Mouse (Mus musculus) hindbrain, embryonic 12.5 days (tissue): ENCODE measurements at regions not wholly inside any gene's neighbourhood (a gene's known extent, or its start where the extent isn't known, plus 50 kb on each side); places are given as distances from the start of the nearest gene placed in this dataset.

Source experiments
- ATAC-seq: fragments of 200-750 bp; cut with Nextera tagmentation; 2 replicates; pipeline ENCODE4 v1.8.0; 2017; ENCODE audit warnings: moderate TSS enrichment; ENCODE audit not compliant: low FRiP score
- H3K27ac ChIP-seq: fragments of 300-500 bp; sonication (generic); 2 replicates; pipeline ENCODE4 v1.5.1; 2016; ENCODE audit warnings: mild to moderate bottlenecking
- H3K27me3 ChIP-seq: fragments of 300-500 bp; sonication (generic); 2 replicates; pipeline ENCODE4 v1.6.1; 2016; ENCODE audit warnings: mild to moderate bottlenecking
- H3K36me3 ChIP-seq: fragments of 300-500 bp; sonication (generic); 2 replicates; pipeline ENCODE4 v1.6.1; 2016; ENCODE audit warnings: mild to moderate bottlenecking
- H3K4me1 ChIP-seq: fragments of 300-500 bp; sonication (generic); 2 replicates; pipeline ENCODE4 v1.6.1; 2016
- H3K4me2 ChIP-seq: fragments of 300-500 bp; sonication (generic); replicated peaks from 2 replicates; pipeline ENCODE4 v1.6.1; 2016; ENCODE audit warnings: mild to moderate bottlenecking
- H3K4me3 ChIP-seq: fragments of 300-500 bp; sonication (generic); 2 replicates; pipeline ENCODE4 v1.5.1; 2016; ENCODE audit warnings: mild to moderate bottlenecking
- H3K9ac ChIP-seq: fragments of 300-500 bp; sonication (generic); 2 replicates; pipeline ENCODE4 v1.6.1; 2016; ENCODE audit warnings: mild to moderate bottlenecking, moderate library complexity
- H3K9me3 ChIP-seq: fragments of 300-500 bp; sonication (generic); replicated peaks from 2 replicates; pipeline ENCODE4 v1.6.1; 2016; ENCODE audit warnings: mild to moderate bottlenecking
- WGBS: fragments of 180-500 bp; shearing (Covaris S2); methylation state at CpG from one replicate; pipeline ENCODE4 v1.1.7; 2016; 5-methylcytosine and 5-hydroxymethylcytosine counted together

DNA sequence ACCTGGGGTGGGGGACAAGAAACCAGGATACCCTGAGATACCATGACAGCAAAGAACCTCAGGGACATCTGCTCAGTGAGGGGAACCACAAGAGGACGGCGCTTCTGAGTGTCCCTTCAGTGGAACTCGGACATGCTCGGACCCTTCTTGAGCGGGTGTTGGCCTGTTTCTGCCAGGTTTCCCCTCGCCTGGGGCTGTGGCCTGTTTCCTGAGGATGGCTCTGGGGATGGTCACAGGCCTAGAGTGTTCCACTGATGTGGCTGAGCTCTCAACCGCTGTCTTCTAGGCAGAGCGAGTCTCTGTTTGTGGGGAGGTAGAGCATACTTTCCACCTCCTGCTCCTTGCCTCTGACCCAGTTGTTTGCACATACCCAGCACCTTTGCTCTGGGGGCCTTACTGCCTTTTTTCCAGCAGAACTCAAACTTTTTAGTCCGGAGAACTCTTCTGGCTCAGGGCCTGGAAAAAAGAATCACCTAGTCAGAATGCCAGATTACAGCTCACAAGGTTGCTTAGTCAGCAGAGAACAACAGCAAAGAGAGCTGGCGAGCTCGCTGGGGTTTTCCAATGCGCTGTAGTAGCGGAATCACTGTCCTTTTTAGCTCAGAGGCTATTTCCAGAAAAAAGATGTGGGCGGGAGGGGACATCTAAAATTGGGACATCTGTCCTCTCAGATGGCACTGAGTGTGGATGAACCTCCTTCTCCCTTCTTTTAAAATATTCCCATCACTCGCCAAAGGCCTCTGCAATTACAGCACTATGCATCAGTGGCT, 65.3 kb downstream of the Med10 start:
- ATAC-seq, result no peak
- Histone ChIP-seq H3K4me2 (no peak overlapping the region), H3K9me3 (no peaks in the 10 kb centered on the region), H3K27ac (no peak overlapping the region), H3K36me3 (no peaks in the 10 kb centered on the region), H3K9ac (no peak overlapping the region), H3K4me1 (no peaks in the 10 kb centered on the region), H3K4me3 (no peak overlapping the region), H3K27me3 (no peaks in the 10 kb centered on the region)
- 81% methylated on average over 15 of the region's 15 CpGs for WGBS

DNA sequence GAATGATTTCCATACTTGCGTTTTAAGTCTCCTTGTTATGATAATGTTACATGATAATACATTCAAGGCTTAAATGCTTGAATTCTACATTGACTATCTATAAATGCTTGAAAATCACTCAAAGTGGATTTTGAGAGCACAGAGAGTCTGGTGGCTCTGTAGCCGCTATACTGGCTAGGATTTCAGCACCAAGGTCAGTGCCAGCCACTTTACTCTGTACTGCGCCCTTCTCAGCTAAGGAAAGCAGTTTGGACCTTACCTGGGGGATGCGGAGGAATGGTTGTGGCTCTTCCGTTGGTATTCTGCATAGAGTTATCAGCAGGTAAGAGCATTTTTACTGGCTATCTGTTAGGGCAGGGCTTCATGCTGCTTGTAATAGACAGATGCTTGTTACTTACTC, 94.3 kb downstream of the Med10 start:
- no peaks in the 10 kb centered on the region for H3K27me3 ChIP-seq
- 25% methylated on average over 5 of the region's 5 CpGs for WGBS
- H3K36me3 ChIP-seq, result no peaks in the 10 kb centered on the region
- no peak overlapping the region for H3K9ac ChIP-seq
- H3K4me3 ChIP-seq, result no peak overlapping the region
- no peak overlapping the region for H3K27ac ChIP-seq
- H3K9me3 ChIP-seq, result no peaks in the 10 kb centered on the region
- H3K4me1 ChIP-seq, result no peaks in the 10 kb centered on the region
- no peak overlapping the region for H3K4me2 ChIP-seq
- ATAC-seq, result no peak

DNA sequence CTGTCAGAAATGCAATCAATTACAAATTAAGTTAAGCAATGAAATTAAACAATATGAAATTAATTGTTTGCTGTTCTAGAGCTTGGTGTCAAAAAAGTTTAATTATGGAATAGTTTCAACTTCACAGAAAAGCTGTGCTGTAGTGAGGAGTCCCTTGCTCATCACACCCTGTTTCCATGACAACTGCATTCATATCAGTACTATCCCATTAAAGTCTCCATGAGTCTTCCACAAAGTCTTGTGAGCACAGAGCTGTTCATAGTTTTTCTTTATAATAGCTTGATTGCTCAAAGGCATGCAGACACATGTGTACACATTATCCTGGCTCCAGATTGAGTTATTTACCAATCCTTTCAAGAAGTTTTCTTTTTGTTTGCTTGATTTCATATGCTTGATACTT, 98.9 kb downstream of the Med10 start:
- Histone ChIP-seq H3K27ac (no peak overlapping the region), H3K9me3 (no peaks in the 10 kb centered on the region), H3K27me3 (no peaks in the 10 kb centered on the region), H3K36me3 (no peaks in the 10 kb centered on the region), H3K4me2 (no peak overlapping the region), H3K9ac (no peak overlapping the region), H3K4me3 (no peak overlapping the region), H3K4me1 (no peaks in the 10 kb centered on the region)
- ATAC-seq, result no peak

DNA sequence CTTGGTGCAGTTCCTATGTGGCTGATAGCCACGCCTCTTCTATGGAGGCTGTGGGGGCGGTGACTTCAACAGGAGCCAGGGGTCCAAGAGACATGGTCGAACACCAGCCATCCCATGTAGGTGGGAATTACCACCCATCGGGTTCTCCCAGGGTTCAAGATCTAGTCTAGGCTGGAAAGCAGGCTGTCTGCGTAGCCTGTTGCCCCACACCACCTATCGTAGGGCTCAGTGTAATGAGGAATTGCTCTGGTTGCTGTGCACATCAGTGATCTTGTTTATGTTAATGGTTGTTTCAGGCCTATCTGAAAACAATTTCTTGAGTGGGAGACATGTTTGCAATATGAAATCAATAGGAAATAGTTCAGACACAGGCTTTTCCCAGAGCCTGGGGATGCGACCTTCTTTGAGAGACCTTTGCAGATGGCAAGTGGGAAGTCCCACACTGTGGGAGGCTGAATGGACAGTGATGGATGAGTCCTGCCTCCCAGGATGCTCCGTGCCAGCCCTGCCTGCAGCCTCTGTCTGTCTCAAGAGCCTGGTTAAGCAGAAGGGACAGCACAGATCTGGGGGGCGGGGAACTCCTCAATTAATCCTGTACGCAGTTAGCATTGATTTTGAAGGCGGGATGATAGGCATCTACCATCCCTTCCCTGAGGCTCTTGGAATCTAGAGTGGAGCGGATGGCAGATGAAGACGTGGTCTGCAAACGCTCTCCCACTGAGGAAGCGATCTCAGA, 104.8 kb downstream of the Med10 start:
- WGBS, result 50% methylated on average over 15 of the region's 15 CpGs
- 0 out of 2 replicates have a peak overlapping the region, but pooled peaks have one; percentile 23 for H3K27ac ChIP-seq
- ATAC-seq, result peak; percentile 94
- H3K36me3 ChIP-seq, result no peaks in the 10 kb centered on the region
- no peak overlapping the region for H3K4me2 ChIP-seq
- no peak overlapping the region for H3K4me3 ChIP-seq
- H3K9ac ChIP-seq, result no peak overlapping the region
- H3K27me3 ChIP-seq, result no peaks in the 10 kb centered on the region
- no peaks in the 10 kb centered on the region for H3K9me3 ChIP-seq
- H3K4me1 ChIP-seq, result peaks cover 6% of the 10 kb centered on the region; the same call in 1 of the 2 replicates

DNA sequence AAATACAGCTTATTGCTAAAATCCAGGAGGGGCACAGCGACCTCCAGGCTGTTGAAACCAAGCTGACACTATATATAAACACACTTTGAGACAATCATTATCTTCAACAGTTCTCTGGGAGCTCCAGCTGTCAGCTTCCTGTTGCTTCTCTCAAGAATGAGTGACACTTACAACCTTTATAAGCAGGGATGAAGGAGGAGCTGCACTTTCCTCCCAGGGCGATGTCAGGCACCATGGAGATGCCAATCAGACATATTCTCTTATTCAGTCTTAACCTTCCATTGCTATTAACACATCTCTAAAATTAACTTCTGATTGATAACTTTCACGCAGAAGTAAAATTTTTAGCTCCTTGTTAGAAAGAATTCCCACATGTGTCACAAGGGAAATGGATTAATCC, 113.6 kb downstream of the Med10 start:
- H3K4me1 ChIP-seq, result no peaks in the 10 kb centered on the region
- H3K4me3 ChIP-seq, result no peak overlapping the region
- H3K9ac ChIP-seq, result no peak overlapping the region
- H3K4me2 ChIP-seq, result no peak overlapping the region
- H3K36me3 ChIP-seq, result no peaks in the 10 kb centered on the region
- H3K27me3 ChIP-seq, result no peaks in the 10 kb centered on the region
- ATAC-seq, result no peak
- H3K27ac ChIP-seq, result no peak overlapping the region
- no peaks in the 10 kb centered on the region for H3K9me3 ChIP-seq
- WGBS, result 78% methylated on average over 3 of the region's 3 CpGs

DNA sequence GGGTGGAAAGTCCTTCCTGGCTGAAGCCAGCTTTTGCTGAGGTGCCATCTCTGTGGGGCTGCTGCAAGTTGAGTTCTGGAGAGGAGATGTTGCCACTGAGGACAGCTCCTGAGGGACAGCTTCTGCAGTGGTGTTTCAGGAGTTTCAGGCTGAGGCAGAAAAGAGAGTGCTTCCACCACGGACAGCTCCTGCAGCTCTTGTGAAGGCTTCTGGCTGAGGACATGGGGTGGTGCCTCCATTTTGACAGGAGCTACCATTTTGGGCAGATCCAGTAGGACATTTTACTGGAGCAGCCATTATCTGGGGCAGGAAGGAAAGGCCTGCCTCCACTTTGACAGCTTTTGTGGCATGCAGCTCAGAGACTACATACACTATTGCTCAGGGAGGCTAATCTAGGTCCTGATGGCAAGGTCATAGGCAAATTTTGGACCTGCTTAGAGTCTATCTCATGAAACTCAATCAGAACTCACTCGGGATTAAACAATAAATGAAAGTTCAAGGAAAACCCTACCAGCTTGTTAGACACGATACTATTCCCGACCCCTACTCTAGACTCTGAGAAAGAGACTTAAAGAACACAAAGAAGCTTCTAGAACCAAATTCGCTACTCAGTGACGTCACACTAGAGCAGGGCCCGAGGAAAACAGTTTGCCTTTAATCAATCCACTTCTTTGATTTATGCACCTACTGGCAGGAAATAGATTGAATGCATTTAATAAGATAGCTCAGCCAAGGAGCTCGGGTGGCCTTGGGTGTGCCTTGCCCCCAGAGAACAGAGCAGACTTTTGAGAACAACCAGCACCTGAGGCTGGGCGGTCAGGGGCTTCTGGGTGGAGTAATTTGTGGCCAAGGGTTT, 130.7 kb downstream of the Med10 start:
- Histone ChIP-seq H3K4me2 (peak overlapping the region; percentile 38), H3K4me3 (no peak overlapping the region), H3K9me3 (no peaks in the 10 kb centered on the region), H3K36me3 (no peaks in the 10 kb centered on the region), H3K4me1 (peaks cover 11% of the 10 kb centered on the region), H3K27ac (peak overlapping the region; percentile 74), H3K27me3 (no peaks in the 10 kb centered on the region; the same call in 1 of the 2 replicates), H3K9ac (no peak overlapping the region)
- ATAC-seq, result peak; percentile 36
- 54% methylated on average over 9 of the region's 9 CpGs for WGBS

DNA sequence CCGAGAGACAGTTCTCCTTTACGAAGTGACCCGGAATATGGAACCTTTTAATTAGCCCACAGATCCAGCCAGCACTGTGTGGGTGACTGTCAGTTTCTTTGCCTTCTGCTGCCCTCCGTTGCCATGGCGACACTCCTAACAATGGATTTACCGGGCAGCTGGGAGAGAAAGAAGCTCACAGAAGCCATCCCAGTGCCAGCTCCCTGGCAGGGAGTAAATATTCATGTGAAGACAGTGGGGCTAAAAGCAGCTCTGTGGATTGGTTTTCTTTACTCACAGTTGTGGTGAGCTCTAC, 131.3 kb downstream of the Med10 start:
- peak overlapping the region; percentile 74 for H3K27ac ChIP-seq
- no peaks in the 10 kb centered on the region for H3K9me3 ChIP-seq
- ATAC-seq, result peak; percentile 95
- H3K27me3 ChIP-seq, result no peaks in the 10 kb centered on the region; the same call in 1 of the 2 replicates
- no peak overlapping the region for H3K9ac ChIP-seq
- no peaks in the 10 kb centered on the region for H3K36me3 ChIP-seq
- no peak overlapping the region for H3K4me3 ChIP-seq
- peak overlapping the region; percentile 38 for H3K4me2 ChIP-seq
- peaks cover 11% of the 10 kb centered on the region for H3K4me1 ChIP-seq
- 36% methylated on average over 6 of the region's 6 CpGs for WGBS

DNA sequence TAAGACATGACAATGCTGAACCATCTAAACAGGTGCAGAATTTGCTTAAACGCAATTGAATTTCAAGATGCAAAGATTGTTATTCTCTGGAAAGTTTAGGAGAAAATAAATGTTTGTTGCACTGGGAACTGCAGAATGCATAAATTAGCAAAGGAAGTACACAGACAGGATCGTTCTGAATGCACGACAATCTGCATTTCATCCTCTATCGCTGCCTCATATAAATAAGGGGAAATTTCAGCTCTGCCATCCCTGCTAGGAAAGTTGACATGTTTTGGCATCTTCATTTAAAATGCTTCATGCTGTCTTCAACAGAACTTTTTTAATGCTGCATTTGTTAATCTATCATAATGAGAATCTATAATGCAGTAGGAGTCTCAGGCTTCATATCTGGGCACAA, 137.6 kb downstream of the Med10 start:
- Histone ChIP-seq H3K4me1 (peaks cover 3% of the 10 kb centered on the region), H3K9me3 (no peaks in the 10 kb centered on the region), H3K36me3 (no peaks in the 10 kb centered on the region), H3K27me3 (no peaks in the 10 kb centered on the region), H3K27ac (no peak overlapping the region), H3K4me2 (no peak overlapping the region), H3K9ac (no peak overlapping the region), H3K4me3 (no peak overlapping the region)
- no peak for ATAC-seq
- 88% methylated on average over 4 of the region's 4 CpGs for WGBS

DNA sequence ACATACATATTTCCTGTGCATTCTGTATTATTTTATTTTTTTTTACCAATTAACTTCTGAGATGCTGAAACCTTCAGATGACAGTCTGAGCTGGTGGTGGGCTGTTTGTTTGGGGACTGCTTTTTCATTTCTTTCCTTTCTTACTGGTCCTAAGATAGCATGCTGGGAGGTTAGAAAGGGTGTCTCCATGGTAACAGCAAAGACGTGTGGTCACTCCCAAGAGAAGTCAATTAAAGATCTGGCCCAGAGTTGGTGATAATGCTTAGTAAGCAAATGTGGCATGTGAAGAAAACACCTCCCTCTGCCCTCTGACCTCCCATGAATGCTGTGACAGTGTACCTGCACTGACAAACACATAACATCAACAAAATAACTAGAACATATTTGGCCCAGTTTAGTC, 142.5 kb downstream of the Med10 start:
- Histone ChIP-seq H3K27ac (no peak overlapping the region), H3K27me3 (no peaks in the 10 kb centered on the region), H3K4me3 (no peak overlapping the region), H3K9ac (no peak overlapping the region), H3K4me1 (peaks cover 3% of the 10 kb centered on the region), H3K9me3 (no peaks in the 10 kb centered on the region), H3K4me2 (no peak overlapping the region), H3K36me3 (no peaks in the 10 kb centered on the region)
- ATAC-seq, result no peak
- 0% methylated on average over 1 of the region's 1 CpGs for WGBS

DNA sequence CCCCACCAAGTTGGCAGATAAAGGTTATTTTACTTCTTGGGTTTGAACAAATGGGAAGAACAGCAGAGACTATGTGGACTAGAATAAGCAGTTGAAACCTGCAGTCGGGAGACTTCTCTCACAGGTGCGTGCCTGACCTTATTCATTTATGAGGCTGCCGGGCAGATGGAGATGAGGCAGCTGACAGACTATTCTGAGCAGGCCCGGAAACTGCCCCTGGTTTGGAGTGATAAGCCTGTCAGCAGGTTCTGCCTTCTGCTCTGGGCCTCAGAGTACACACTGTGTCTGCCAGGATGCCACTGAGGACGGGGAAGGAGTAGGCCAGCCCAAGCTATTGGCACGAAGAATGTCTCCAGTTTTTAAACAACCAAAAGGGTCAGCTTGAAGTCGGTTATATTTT, 144.4 kb downstream of the Med10 start:
- H3K36me3 ChIP-seq, result no peaks in the 10 kb centered on the region
- H3K27me3 ChIP-seq, result no peaks in the 10 kb centered on the region
- WGBS, result 73% methylated on average over 7 of the region's 7 CpGs
- no peak overlapping the region for H3K4me3 ChIP-seq
- no peak overlapping the region for H3K9ac ChIP-seq
- no peak for ATAC-seq
- H3K27ac ChIP-seq, result no peak overlapping the region
- H3K4me1 ChIP-seq, result peaks cover 3% of the 10 kb centered on the region
- H3K4me2 ChIP-seq, result no peak overlapping the region
- 0 out of 2 replicates have a peak, but pooled peaks cover 6% of the 10 kb centered on the region for H3K9me3 ChIP-seq

DNA sequence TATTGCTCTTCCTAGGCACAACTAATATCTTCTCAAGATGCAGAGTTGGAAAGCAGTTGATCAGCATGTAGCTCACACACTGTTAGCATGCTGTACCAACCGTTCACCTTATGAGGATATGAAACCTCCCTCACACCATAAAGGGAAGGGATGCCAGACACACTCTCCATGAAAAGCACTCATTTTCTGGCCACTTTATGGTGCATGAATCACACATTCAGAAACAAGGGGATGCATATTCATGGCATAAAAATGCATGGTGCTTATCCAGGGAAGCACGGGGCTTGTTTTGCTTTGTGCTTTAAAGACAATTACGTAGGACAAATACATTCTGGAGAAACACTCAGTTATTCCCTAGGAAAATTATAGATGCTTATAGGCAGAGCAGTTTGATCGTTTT, 149.9 kb downstream of the Med10 start:
- ATAC-seq, result no peak

DNA sequence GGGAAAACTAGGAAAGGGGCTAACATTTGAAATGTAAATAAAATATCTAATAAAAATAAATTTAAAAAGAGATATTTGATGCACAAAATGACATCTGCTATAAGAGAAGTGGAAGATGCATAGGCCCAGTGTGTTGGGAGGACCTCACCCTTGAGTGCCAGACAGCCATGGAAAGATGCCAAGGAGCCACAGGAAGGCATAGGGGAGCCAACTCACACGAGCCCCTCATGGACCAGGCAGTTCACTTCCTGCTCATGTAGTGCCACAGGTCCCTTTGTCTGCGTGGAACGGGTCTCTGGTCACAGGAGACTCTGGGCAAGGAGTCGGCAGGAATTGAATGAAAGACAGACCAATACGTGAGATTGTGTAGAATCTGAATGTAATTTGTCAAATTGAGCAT, 152.0 kb downstream of the Med10 start:
- H3K4me2 ChIP-seq, result no peak overlapping the region
- no peak overlapping the region for H3K4me3 ChIP-seq
- H3K36me3 ChIP-seq, result no peaks in the 10 kb centered on the region
- 0 out of 2 replicates have a peak, but pooled peaks cover 6% of the 10 kb centered on the region for H3K9me3 ChIP-seq
- no peak overlapping the region for H3K9ac ChIP-seq
- no peaks in the 10 kb centered on the region for H3K4me1 ChIP-seq
- ATAC-seq, result no peak
- no peaks in the 10 kb centered on the region for H3K27me3 ChIP-seq
- 72% methylated on average over 5 of the region's 5 CpGs for WGBS
- no peak overlapping the region for H3K27ac ChIP-seq

More for the DNA sequence above, 149.9 kb downstream of the Med10 start:
- Histone ChIP-seq H3K36me3 (no peaks in the 10 kb centered on the region), H3K27me3 (no peaks in the 10 kb centered on the region), H3K4me3 (no peak overlapping the region), H3K27ac (no peak overlapping the region), H3K9me3 (0 out of 2 replicates have a peak, but pooled peaks cover 6% of the 10 kb centered on the region), H3K4me1 (no peaks in the 10 kb centered on the region), H3K4me2 (no peak overlapping the region), H3K9ac (no peak overlapping the region)
- 76% methylated on average over 4 of the region's 4 CpGs for WGBS
